12 mouse cellular contexts compared by ENCODE assay signal in genomic region chr3:28343204-28343603, GRCm38 (mm10).
"Had no signal": no experiment of that assay in that cellular context is flagged by ENCODE, and none has a peak within 500 bp of the region (broad histone marks: within the 10 kb centered on the region; RNA-seq: fewer than 3 reads in every experiment).

No protein-coding gene starts in this region.

- H3K36me3 ChIP-seq: limb, embryonic 13.5 days; midbrain, embryonic 12.5 days; neural tube, embryonic 12.5 days had no signal

- H3K9ac ChIP-seq: limb, embryonic 13.5 days; liver, embryonic 14.5 days; midbrain, embryonic 12.5 days; neural tube, embryonic 12.5 days had no signal

- H3K4me2 ChIP-seq: limb, embryonic 13.5 days; midbrain, embryonic 12.5 days; neural tube, embryonic 12.5 days had no signal

- H3K4me3 ChIP-seq: limb, embryonic 13.5 days; megakaryocyte, embryonic 14.5 days; midbrain, embryonic 12.5 days; neural tube, embryonic 12.5 days had no signal

- H3K27ac ChIP-seq: limb, embryonic 13.5 days; liver, embryonic 14.5 days; midbrain, embryonic 12.5 days; neural tube, embryonic 12.5 days; stomach, postnatal 0 days had no signal

- H3K4me1 ChIP-seq: midbrain, embryonic 12.5 days; neural tube, embryonic 12.5 days had no signal

- H3K27me3 ChIP-seq: limb, embryonic 13.5 days; megakaryocyte, embryonic 14.5 days; midbrain, embryonic 12.5 days; neural tube, embryonic 12.5 days had no signal

- DNase-seq: kidney, adult 8-10 months; kidney, postnatal 25 days; left cerebral cortex, postnatal 4 days; lung, adult 18-20 months; lung, postnatal 36 days; thymus, postnatal 4 days had no signal

- H3K9me3 ChIP-seq: limb, embryonic 13.5 days; megakaryocyte, embryonic 14.5 days; midbrain, embryonic 12.5 days; neural tube, embryonic 12.5 days had no signal
